Mouse (Mus musculus): ENCODE measurements around the gene Ifnk.

DNA sequence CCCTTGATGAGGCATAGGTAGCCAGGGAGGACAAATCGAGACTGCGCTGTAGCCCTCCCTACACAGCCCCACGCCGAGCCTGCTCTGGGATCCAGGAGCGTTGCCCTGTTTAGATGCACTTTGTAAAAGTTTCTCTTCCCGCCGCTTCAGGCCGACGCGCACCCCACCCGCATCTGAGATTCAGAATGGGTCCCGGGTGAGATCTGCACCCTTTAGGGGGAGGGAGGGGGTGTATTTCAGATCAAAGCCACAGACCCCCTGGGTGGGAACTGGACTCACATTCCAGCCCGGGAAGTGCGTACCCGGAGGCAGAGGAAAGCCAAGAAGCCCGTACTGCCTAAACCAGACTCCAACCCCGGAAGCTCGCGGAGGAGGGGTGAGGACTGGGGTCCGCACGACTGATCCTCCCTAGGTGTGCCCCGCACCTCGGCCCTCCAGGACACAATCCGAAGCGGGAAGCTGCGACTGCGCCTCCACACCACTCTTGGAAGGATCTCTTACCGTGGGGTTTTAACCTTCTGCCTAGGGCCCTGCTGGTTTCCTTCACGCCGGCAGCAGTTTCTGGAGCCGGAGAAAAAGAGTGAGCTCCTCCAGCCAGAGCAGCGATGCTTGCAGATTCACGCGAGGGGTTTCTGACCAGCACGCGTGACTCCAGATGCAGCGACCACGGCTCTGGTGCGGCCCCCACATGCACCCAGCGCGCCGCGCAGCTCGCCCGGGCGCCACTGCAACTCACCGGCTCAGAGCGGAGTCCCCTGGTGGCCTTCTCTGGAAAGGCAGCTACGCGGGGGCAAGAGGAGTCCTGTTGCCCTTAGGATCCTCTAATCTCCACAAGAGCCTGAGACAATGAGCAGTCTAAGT lies 5.1 kb downstream of the Ifnk start, which contains the start of gene Mob3b:
- peak; percentile 90; the same call in 1 of the 2 replicates for TF ChIP-seq CTCF (IDR thresholded peaks at IDR 0.05; ENCODE audit: borderline replicate concordance, control insufficient read depth, extremely low read depth, insufficient read depth, low read length, poor library complexity)
- peak; percentile 5; the same call in 1 of the 2 replicates for TF ChIP-seq POLR2A (IDR thresholded peaks at IDR 0.05; ENCODE audit: control insufficient read depth, extremely low read depth, insufficient read depth, low read length, poor library complexity)
